Mouse (Mus musculus) G1E-ER4 (cell line): Measurements from ENCODE around the gene Mta3. TPM values are rescaled to one million over a fixed set of nuclear protein-coding genes. Genes with fewer than 3 reads are reported as not detected.

Experiments
- GATA1 ChIP-seq: IDR thresholded peaks from one replicate; pipeline ENCODE4 v1.8.0; 2012; ENCODE audit warnings: low read length, inconsistent platforms
- polyA plus RNA-seq: library from polyadenylated mRNA; stranded (reverse); fragments of >175 nt; gene quantifications from 2 replicates; pipeline ENCODE4 v1.2.3, GENCODE M21; 2012

Gene Mta3
- polyA plus RNA-seq, 1 experiment, result 147 TPM

DNA sequence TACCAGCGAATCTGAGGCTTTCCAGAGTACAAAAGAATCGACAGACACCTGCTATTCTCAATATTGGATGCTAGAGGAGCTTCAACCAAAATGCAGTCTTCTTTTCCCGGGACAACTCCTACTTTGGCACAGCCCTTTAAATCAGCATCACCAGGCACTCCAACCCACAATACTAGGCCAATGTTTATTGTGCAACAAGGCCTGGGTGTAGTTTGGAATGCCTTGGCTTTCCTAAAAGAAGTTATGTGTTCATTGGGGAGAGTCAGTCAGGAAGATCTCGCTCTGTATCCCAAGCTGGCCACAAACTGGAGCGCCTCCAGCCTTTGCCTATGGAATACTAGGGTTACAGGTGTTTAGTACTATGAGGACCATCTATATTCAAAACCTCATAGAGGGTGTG is 1.5 kb upstream of the Mta3 start:
- no peak for TF ChIP-seq GATA1

GRCm38 (mm10) chr17:83705352-83706115 is 429 bp upstream of the Mta3 start:
- TF ChIP-seq GATA1, result no peak

- no peak for TF ChIP-seq GATA1
Measured at GRCm38 (mm10) chr17:83706594-83707126, 697 bp downstream of the Mta3 start.

DNA sequence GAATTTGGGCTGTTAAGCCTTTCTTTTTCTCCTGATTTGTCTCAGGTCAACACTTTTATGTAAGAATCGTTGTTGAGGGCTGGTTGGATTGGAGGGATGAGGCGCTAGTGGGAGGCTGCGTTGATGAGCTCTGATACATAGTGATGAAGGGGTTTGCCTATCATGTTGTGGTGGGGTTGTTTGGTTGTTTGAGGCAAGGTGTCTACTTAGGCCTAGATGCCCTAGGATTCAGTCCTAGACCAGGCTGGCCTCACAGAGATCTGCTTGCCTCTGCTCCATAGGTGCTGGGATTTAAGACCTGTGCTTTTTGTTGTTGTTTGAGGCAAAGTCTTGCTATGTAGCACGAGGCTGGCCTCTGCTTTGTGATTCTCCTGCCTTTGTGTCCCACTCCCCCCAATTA is 1.4 kb downstream of the Mta3 start:
- TF ChIP-seq GATA1, result no peak

GRCm38 (mm10) chr17:83707846-83708245 is 1.9 kb downstream of the Mta3 start:
- TF ChIP-seq GATA1, result no peak

DNA sequence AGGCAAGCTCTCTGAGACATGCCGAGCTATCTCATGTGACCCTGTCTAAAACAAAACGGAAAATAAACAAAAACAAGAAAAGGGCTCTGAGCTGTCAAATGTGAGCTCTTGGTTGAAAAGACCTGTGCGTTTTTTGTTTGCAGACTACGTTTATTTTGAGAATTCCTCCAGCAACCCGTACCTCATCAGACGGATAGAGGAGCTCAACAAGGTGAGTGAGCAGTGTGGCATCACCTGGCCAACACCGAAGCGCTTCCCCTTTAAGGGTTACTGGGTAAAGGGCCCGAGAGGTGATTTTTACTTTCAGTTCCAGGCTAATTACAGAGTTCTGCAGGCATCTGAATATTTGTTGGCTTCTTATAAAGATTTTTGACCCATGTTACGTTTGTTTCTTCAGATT is 2.3 kb downstream of the Mta3 start:
- TF ChIP-seq GATA1, result no peak

- TF ChIP-seq GATA1, result no peak
Measured at GRCm38 (mm10) chr17:83708891-83709290, 2.9 kb downstream of the Mta3 start.

DNA sequence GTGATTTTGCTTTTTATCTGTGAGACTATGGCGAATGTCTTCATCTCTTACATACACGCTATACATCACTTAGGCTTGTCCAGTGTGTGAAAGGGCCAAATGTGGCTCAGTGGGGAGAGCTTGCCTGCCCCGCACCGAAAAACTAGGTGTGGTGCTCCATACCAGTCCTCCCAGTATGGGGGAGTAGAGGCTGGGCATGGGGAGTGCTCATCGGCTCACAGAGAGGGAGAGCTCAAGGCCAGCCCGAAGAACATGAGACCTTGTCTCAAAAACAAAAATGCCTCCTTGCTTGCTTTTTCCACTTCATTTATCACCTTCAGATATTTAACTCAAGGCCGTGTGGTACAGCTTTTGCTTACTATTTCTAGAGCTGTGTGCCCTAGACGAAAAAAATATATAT is 4.7 kb downstream of the Mta3 start:
- no peak for TF ChIP-seq GATA1

DNA sequence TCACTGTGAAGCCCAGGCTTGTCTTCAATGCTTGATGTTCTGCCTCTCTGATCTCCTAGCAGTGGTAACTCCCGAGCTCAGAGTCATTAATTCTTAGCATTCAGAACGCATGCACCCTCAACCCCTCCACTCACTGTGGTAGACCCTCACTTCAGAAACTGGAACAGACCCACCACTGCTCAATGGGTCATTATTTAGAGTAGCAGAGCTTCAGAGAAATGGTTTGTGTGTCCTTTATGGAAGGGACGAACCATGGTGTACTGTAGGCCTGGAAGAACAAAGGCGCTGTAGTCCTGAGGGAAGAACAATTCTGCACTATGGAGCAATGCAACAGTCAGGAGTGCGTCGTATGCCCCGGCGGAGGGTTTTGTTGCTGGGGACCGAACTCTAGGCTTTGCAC is 6.4 kb downstream of the Mta3 start:
- TF ChIP-seq GATA1, result no peak

DNA sequence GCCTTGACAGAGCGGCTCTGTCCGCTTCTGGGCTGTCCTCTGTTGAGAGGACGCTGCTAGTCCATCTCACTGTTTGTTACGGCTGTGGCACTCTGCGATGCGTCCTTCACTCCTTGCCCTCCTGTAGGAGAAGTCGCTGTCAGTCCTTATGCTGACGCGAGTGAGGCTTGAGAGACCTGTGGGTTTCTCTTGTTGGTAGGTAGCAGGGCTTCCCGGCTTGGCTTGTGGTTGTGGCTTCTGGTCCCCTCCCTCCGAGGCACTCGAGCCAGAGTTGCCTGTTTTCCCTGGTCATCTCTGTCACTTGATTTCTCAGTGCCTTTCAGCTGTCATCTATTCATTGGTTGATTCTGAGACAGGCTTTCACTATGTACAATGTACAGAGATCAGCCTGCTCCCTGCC is 14.5 kb downstream of the Mta3 start:
- TF ChIP-seq GATA1, result no peak

GRCm38 (mm10) chr17:83721157-83721556 is 15.2 kb downstream of the Mta3 start:
- no peak for TF ChIP-seq GATA1

DNA sequence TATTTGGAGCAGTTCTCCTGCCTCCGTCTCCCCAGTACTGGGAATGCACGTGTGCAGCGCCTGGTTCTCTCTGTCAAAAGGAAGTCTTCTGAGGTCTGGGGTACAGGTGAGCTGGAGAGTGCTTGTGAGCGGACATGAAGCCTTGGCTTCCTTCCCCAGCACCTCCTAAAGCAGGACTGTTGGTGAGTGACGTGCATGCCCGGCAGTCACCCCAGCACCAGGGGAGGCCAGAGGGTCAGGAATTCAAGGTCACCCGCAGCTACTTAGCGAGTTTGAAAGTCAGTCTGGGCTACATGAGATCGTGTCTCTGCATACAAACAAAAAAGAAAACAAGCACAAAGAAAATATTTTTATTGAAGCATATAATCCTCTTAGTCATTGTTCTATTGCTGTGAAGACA is 17.1 kb downstream of the Mta3 start:
- TF ChIP-seq GATA1, result no peak

DNA sequence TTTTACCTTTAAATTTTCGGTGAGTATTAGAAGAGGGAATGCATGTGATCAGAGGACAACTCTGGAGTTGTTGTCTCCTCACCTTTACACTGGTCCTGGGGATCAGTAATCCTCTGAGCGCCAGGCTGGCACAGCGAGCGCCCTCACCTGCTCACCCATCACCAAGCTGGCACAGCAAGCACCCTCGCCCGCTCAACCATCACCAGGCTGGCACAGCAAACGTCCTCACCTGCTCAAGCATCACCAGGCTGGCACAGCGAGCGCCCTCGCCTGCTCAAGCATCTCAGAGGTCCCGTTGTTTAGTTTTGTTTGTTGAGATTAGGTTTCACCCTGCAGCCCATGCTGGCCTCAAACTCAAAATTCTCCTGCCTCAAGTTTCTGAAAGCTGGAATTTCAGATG is 20.5 kb downstream of the Mta3 start:
- TF ChIP-seq GATA1, result no peak

DNA sequence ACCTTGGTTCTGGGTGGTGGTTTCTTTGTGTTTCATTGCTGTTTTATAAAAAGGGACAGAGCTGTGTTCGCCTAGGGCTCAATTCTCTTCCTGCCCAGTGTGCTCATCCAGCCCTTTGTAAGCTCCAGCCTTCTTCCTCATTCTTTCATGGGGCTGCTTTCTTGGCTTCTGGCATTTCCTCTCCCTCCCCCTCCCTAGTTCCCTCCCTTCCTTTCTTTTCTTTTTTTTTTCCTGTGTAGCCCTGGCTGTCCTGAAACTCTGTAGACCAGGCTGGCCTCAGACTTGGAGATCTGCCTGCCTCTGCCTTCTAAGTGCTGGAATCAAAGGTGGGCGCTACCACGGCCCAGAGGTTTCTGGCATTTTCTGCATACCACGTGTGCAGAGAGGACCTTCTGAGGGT is 21.7 kb downstream of the Mta3 start:
- TF ChIP-seq GATA1, result no peak

- no peak for TF ChIP-seq GATA1
Measured at GRCm38 (mm10) chr17:83729029-83729428, 23.1 kb downstream of the Mta3 start.

GRCm38 (mm10) chr17:83730123-83730522 is 24.2 kb downstream of the Mta3 start:
- no peak for TF ChIP-seq GATA1

GRCm38 (mm10) chr17:83732166-83732629 is 26.2 kb downstream of the Mta3 start:
- TF ChIP-seq GATA1, result no peak

GRCm38 (mm10) chr17:83732801-83733200 is 26.8 kb downstream of the Mta3 start:
- no peak for TF ChIP-seq GATA1

DNA sequence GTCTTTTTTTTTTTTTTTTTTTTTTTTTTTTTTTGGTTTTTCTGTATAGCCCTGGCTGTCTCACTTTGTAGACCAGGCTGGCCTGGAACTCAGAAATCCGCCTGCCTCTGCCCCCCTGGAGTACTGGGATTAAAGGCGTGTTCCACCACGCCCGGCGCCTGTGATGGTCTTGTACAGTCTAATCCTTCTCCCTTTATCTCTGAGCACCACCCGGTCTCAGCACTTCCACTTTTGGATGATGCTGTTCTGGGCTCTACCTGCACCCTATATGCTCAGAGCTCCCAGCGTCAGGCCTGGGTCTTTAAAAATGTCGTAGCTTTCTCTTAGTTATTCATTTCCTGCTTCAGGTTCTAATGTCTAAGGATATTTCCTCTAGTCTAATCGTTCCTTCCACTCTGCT is 30.7 kb downstream of the Mta3 start:
- no peak for TF ChIP-seq GATA1
